Mouse (Mus musculus) forebrain, postnatal 0 days (tissue): ENCODE data around the gene Dennd1b. TPM values are rescaled to one million over a fixed set of nuclear protein-coding genes. Genes with fewer than 3 reads are reported as not detected.

ENCODE experiments used
- ATAC-seq: fragments of 200-750 bp; cut with Nextera tagmentation; 2 replicates; pipeline ENCODE4 v1.8.0; 2017; ENCODE audit warnings: mild to moderate bottlenecking, moderate library complexity
- DNase-seq: peaks from one replicate; pipeline ENCODE4 v3.0.0-alpha.2; 2015
- H3K27ac ChIP-seq: fragments of 300-500 bp; sonication (generic); 2 replicates; pipeline ENCODE4 v1.5.1; 2014; ENCODE audit warnings: low read depth, mild to moderate bottlenecking, antibody characterized with exemption, low read length, moderate library complexity, mixed read lengths
- H3K27me3 ChIP-seq: fragments of 300-500 bp; sonication (generic); 2 replicates; pipeline ENCODE4 v1.6.1; 2014; ENCODE audit warnings: mild to moderate bottlenecking, low read length, mixed read lengths; ENCODE audit not compliant: insufficient read depth
- H3K36me3 ChIP-seq: fragments of 300-500 bp; sonication (generic); 2 replicates; pipeline ENCODE4 v1.6.1; 2014; ENCODE audit warnings: mild to moderate bottlenecking, moderate library complexity; ENCODE audit not compliant: insufficient read depth
- H3K4me1 ChIP-seq: fragments of 300-500 bp; sonication (generic); 2 replicates; pipeline ENCODE4 v1.6.1; 2014; ENCODE audit warnings: antibody characterized with exemption; ENCODE audit not compliant: insufficient read depth
- H3K4me2 ChIP-seq: fragments of 300-500 bp; sonication (generic); 2 replicates; pipeline ENCODE4 v1.6.1; 2014; ENCODE audit warnings: low read depth, mild to moderate bottlenecking, moderate library complexity
- H3K4me3 ChIP-seq: fragments of 300-500 bp; sonication (generic); 2 replicates; pipeline ENCODE4 v1.5.1; 2014; ENCODE audit warnings: low read depth, low read length, mixed read lengths
- H3K9ac ChIP-seq: fragments of 300-500 bp; sonication (generic); 2 replicates; pipeline ENCODE4 v1.6.1; 2014; ENCODE audit warnings: mild to moderate bottlenecking
- H3K9me3 ChIP-seq: fragments of 300-500 bp; sonication (generic); 2 replicates; pipeline ENCODE4 v1.6.1; 2016; ENCODE audit warnings: low read length
- CTCF ChIP-seq: sonication (generic); IDR thresholded peaks from 2 replicates; pipeline ENCODE4 v1.5.1; 2016; ENCODE audit warnings: antibody characterized with exemption, control low read depth, low read depth
- WGBS: fragments of 180-500 bp; shearing (Covaris S2); extraction: QIAGEN DNeasy Blood & Tissue Kit; methylation state at CpG from one replicate; pipeline ENCODE4 v1.1.7; 2014; 5-methylcytosine and 5-hydroxymethylcytosine counted together
- polyA plus RNA-seq: library from polyadenylated mRNA; unstranded; fragments of >200 nt; fragmentation: Nextera tagmentation; extraction: Ambion mirVana; gene quantifications from 2 replicates; pipeline ENCODE4 v1.2.1, GENCODE M21; 2015
- total RNA-seq: library from RNA; depleted of rRNA; stranded (reverse); fragments of >200 nt; gene quantifications from 2 replicates; pipeline ENCODE4 v1.2.3, GENCODE M21; 2014; rRNA removed

Gene Dennd1b
- total and polyA plus RNA-seq, 2 experiments from 2014 or later = 5.6 to 12.0 TPM

DNA sequence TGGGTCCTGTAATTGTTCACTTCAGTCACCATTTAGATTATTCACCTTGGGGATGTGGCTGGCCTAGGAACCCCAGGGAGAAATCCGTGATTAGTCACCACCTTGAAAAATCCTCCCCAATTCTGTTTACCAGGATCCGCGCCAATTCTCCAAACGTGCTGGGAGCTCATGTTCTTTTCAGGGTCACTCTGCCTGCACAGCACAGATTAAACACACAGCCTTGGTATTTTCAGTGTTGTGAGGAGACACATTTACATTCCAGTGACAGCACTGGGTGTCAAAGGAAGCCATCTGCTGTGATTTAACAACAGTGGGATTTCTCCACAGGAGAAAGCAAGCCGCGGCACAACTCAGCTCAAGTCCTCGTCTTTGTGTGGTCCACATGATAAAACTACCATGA is 246.6 kb downstream of the Dennd1b start:
- H3K27ac ChIP-seq = no peak overlapping the region
- H3K4me1 ChIP-seq = peaks cover 12% of the 10 kb centered on the region
- no peak overlapping the region for H3K4me3 ChIP-seq
- no peak overlapping the region for H3K9ac ChIP-seq
- no peaks in the 10 kb centered on the region for H3K9me3 ChIP-seq
- ATAC-seq = peak; percentile 88
- no peaks in the 10 kb centered on the region for H3K27me3 ChIP-seq
- 10% methylated on average over 7 of the region's 7 CpGs for WGBS
- no peaks in the 10 kb centered on the region for H3K36me3 ChIP-seq
- H3K4me2 ChIP-seq = 0 out of 2 replicates have a peak overlapping the region, but pooled peaks have one; percentile 1
- peak; percentile 52 for DNase-seq
- no peak for TF ChIP-seq CTCF

GRCm38 (mm10) chr1:139210505-139210904 is 247.3 kb downstream of the Dennd1b start:
- H3K9ac ChIP-seq = no peak overlapping the region
- H3K4me2 ChIP-seq = no peak overlapping the region
- no peaks in the 10 kb centered on the region for H3K9me3 ChIP-seq
- H3K4me1 ChIP-seq = peaks cover 12% of the 10 kb centered on the region
- H3K27me3 ChIP-seq = no peaks in the 10 kb centered on the region
- WGBS = 50% methylated on average over 4 of the region's 4 CpGs
- H3K36me3 ChIP-seq = no peaks in the 10 kb centered on the region
- TF ChIP-seq CTCF = no peak
- DNase-seq = no peak
- no peak overlapping the region for H3K27ac ChIP-seq
- no peak overlapping the region for H3K4me3 ChIP-seq
- ATAC-seq = peak; percentile 55; the same call in 1 of the 2 replicates

GRCm38 (mm10) chr1:139215311-139215710 is 252.1 kb downstream of the Dennd1b start:
- no peak overlapping the region for H3K4me3 ChIP-seq
- H3K4me1 ChIP-seq = peaks cover 9% of the 10 kb centered on the region; the same call in 1 of the 2 replicates
- no peaks in the 10 kb centered on the region for H3K36me3 ChIP-seq
- ATAC-seq (no peak), DNase-seq (no peak)
- no peaks in the 10 kb centered on the region for H3K27me3 ChIP-seq
- H3K9me3 ChIP-seq = no peaks in the 10 kb centered on the region
- H3K4me2 ChIP-seq = no peak overlapping the region
- WGBS = 76% methylated on average over 8 of the region's 8 CpGs
- no peak for TF ChIP-seq CTCF
- no peak overlapping the region for H3K27ac ChIP-seq
- no peak overlapping the region for H3K9ac ChIP-seq

DNA sequence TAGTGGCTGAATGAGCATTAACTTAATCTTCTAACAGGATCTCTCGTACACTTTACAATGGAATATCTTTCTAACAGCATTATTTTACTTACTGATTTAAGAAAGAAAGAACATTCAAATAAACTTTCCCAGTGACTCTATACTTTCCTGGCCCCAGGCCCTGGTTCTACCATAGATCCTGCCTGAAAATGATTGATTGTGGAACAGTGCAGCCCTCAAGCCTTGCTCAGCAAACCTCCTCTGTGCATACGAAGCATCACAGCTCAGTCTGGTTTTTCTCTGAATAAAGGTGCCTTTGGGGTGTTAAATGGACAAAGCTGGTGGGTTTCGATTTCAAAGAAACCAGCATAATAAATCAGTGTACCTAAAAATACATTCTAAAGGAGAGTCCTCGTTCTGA is 260.6 kb downstream of the Dennd1b start:
- Histone ChIP-seq H3K4me3 (no peak overlapping the region), H3K27me3 (no peaks in the 10 kb centered on the region), H3K9ac (no peak overlapping the region), H3K36me3 (no peaks in the 10 kb centered on the region), H3K27ac (no peak overlapping the region), H3K9me3 (no peaks in the 10 kb centered on the region), H3K4me1 (no peaks in the 10 kb centered on the region), H3K4me2 (no peak overlapping the region)
- no peak for TF ChIP-seq CTCF
- DNase-seq (no peak), ATAC-seq (no peak)
- WGBS = 75% methylated on average over 4 of the region's 4 CpGs

DNA sequence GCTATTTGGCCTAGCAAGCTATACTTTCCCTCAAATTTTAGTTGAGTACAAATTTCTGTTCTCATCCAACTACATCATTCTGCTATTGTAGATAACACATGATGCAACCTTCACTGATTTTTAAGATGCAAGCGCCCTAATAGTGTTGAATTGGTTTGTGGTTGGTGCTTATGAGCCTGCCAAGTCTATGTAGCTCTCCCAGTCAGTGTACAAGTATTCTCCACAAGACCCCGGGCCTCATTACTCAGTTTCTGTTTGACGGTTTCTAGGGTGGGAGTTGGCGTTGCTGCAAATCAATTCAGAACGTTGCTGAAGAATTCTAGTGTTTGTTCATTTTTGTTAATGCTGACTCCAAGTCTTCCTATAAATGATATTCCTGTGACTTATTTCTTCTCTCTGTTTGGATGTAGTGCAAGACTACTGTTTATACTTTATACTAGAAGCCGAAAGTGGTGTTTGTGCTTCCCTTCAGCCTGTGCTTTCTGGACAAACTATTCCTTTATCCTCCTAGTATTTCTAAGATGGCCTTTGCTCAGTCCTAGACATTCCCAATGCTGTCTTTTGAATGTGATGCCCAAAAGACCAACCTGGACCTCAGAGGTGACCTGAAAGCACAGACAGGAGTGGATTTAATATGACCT is 261.2 kb downstream of the Dennd1b start:
- H3K36me3 ChIP-seq = no peaks in the 10 kb centered on the region
- ATAC-seq (no peak), DNase-seq (no peak)
- H3K4me1 ChIP-seq = no peaks in the 10 kb centered on the region
- WGBS = 78% methylated on average over 6 of the region's 6 CpGs
- no peaks in the 10 kb centered on the region for H3K27me3 ChIP-seq
- H3K27ac ChIP-seq = no peak overlapping the region
- no peak for TF ChIP-seq CTCF
- H3K9ac ChIP-seq = no peak overlapping the region
- H3K4me2 ChIP-seq = no peak overlapping the region
- H3K9me3 ChIP-seq = no peaks in the 10 kb centered on the region
- H3K4me3 ChIP-seq = no peak overlapping the region

Other genes starting within 250 kb of the Dennd1b start
- gene Lhx9, start 114.9 kb upstream of the Dennd1b start, total RNA-seq = 19.1 and 30.9 TPM in 2 replicates
- 6.4 and 26.8 TPM in 2 replicates for gene Lhx9, start 114.9 kb upstream of the Dennd1b start, polyA plus RNA-seq
- 33.0 and 37.4 TPM in 2 replicates for gene 2310009B15Rik, start 106.6 kb upstream of the Dennd1b start, total RNA-seq
- gene 2310009B15Rik, start 106.6 kb upstream of the Dennd1b start, polyA plus RNA-seq = 41.9 and 45.8 TPM in 2 replicates